Mouse (Mus musculus): Measurements from ENCODE around the gene Pacsin2.
A peak's percentile ranks its signal among the peaks of the same experiment; 100 is the strongest.
"Not testable (repeated sequence)": the region's sequence is repeated elsewhere in the genome, so short reads cannot be mapped to it uniquely, and the experiment has no call there.

Pacsin2 gene

DNA sequence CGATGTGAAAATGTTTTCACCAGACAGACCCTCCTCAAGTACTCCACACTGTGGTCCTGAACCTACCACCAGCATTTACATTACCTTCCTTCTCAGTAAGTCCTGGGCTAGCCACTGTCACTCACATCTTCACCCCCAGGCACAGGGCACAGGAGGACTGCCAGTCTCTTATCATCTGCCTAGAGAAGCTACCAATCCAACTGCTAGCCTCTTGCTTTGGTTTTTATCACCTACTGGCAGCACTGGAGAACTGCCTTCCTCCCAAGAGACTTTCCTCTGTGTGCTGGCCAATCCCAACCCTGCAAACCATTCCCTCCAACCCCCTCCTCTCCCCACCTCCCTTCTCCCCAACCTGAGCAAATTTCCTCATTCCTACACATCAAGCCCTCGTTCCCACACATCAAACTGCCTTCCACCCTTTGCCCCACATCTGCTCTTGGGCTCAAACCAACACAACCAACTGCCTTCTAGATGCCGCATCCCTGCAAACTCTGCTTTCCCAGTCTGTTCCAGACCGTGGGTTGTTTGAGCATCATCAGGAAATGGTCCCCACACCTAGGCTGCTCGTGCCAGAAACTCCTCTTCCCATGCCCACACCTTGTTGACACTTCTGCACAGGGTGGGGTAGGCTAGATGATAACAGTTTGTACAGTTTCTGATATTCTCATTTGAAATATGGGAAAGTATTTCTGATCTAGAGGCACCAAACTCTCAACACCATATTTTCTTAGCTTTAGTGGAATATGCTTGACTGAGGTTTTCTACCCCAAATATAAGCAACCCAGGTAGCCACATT lies 40.6 kb downstream of the Pacsin2 start:
- DNase-seq (ENCODE audit: low spot score in 2 of 2) = peak; percentile 60 to 64

DNA sequence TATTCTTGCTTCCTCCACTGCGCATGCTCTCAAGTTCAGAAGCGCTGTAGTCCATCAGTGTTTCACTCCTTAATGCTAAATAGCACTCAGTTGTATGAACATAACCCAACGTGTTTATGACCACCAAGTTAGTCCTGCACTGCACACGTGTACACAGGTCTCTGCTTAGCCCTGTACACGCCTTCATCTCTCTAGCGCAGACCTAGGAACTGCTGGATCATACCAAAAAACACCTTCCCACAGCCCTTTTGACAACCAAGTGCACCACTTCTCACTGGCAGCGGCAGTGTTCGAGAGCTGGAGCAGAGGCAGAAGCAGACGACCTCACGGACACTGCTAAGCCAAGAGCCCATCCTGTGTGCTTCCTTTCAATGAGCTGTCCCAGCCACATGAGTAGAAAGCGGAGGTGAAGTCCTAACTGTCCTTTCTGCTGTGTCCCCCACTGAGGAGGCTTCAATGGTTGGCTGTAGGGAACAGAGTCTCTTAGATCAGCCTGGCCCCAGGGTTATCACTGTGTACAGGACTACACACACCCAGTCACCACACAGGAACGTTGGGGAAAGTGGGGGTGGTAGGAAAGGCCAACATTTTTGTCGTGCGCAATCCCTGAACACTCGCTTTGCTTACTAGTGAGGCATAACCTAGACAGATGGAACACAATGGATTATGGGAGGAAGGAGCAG lies 42.0 kb downstream of the Pacsin2 start:
- DNase-seq (ENCODE audit: low spot score in 2 of 2) = peak; percentile 62 to 70

DNA sequence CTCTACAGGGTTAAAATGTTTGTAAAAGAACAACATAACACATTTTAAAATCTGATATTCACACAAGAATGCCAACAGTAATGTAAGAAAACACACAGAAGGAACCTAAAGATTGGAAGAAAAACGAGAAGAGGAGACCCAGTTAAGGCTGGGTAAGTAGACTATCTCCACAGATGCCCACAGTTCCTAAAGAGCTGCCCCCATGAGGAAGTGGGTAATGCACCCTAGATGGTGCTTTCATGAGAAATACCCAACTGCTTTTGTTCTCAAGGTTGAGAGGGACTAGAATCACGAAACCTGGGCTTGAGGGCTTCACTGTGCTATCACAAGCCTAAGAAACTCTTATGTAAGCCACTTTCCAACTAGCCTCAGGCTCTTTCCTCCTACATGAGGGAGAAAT lies 44.8 kb downstream of the Pacsin2 start:
- no peak for DNase-seq (ENCODE audit: low spot score in 2 of 2)

DNA sequence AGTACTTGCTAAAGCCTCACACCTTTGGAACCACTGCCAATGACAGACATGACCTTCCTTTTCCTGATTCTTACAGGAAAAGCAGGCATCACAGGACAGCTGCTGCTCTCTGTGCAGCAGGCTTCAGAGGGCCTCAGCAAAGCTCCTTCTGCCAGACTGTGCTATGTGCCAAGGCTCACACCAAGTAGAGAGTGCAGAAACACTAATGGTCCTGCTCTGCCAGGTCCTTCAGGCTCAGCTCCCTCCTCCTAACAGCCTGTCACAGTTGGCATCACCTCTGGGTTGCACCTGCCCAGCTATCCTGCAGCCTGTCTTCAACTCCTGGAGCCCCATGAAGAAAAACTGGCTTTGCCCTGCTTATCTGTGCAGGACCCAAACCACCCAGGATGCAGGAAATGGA lies 45.7 kb downstream of the Pacsin2 start:
- no peak for DNase-seq (ENCODE audit: low spot score in 2 of 2)

DNA sequence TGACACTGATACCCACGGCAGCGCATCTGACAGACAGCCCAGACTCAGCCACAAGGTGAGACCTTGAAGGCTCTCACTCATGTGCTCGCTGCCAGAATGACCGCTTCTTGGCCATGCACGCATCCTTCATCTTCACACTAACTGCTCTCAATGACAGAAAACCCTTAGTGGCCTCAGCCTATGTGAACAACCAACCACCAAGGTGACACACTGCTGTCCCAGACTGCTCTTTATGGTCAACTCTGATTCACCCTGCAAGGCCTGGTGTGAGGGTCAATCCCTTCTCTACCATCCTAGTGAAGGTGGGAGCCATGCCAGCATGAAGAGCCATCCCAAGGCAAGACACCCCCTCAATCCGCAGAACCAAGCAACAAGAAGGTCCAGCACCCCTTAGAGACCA lies 46.5 kb downstream of the Pacsin2 start:
- no peak for DNase-seq (ENCODE audit: low spot score in 2 of 2)

DNA sequence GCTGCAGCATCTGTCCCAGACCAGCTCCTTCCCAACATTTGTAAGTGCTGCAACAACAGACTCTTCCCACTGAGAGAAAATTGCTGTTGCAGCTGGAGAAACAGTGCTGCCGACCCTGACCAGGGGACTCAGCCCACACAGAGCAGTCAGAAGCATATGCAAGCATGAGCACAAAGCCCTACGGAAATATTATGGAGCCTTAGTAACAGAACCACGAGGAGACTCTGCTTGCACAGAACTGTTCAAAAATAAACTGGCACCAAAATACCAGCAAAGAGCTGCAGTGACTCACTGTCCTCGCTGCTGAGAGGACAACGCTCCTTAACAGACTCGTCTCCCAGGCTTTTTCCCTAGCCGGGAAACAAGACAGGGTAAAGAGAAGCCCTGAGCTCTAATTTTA lies 47.0 kb downstream of the Pacsin2 start:
- no peak for DNase-seq (ENCODE audit: low spot score in 2 of 2)

DNA sequence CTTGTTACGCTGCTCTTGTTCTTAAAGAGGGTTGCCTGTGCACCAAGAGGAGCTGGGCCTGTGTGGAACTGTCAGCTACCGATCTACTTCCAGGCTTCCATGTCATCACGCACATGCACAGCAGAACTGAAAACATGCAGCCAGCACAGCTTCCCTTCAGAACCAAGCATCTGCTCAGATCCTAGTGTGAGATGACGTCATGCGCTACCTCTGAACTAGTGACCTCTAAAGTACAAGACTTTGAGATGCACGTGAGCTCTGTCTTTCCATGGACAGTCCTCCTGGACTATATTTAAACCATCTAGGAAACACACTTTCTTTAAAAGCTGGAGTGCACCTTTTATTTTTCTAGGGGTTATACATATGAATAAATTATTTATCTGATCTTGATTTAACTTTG lies 49.0 kb downstream of the Pacsin2 start:
- no peak for DNase-seq (ENCODE audit: low spot score in 2 of 2)

DNA sequence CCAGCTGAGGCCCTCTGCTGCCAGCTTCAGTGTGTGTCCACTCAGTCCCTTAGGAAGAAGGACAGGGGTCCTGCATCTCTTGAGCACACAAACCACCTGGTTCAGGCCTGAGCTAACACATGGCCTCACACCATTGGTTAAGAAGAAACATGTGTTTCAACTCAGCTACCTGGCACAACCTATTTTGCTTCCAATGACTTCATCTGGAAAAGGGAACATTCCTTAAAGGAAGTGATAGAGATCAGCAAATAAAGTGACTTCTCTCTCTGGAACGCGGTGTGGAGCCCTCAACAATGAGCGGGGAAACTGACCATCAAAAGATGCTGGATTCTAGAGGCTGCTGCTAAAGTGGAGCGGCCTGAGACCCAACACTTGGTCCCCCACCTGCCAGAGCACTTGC lies 52.8 kb downstream of the Pacsin2 start:
- DNase-seq (ENCODE audit: low spot score in 2 of 2) = no peak

DNA sequence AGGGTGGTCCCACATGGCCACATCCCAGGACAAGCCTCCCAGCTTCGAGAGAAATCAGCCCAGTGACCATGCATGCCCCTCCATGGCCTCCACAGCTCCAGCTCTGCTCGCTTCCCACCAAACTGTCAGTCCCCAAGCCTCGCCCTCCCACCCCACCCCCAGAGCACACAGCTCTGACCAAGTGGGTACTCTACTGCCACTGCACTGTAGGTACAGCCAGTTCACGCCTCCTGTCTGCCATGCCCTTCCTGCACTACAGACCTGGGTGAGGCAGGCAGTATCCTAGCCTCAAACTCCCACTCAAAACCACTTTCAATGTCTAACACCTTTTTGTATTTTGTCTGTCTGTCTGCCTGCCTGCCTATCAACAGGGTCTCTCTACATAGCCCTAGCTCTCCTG lies 53.7 kb downstream of the Pacsin2 start:
- DNase-seq (ENCODE audit: low spot score in 2 of 2) = no peak

DNA sequence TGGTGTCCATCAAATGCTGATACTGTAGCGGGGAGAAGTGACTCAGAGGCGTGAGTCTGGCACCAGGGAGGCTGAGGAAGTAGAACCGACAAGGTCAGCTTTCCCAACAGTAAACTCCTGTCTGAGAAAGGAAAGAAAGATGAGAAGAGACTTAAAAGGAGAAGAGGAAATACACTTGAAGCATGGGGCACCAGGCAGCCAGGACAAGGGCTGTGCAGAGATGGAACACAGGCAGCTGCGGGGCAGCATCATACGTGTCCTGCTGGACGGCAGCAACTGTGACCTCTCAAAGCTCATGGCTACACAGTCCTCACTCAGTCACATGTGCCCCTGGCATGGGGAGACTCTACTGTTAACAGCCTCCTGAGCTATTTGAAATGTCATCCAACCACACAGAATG lies 54.1 kb downstream of the Pacsin2 start:
- DNase-seq (ENCODE audit: low spot score in 2 of 2) = no peak

DNA sequence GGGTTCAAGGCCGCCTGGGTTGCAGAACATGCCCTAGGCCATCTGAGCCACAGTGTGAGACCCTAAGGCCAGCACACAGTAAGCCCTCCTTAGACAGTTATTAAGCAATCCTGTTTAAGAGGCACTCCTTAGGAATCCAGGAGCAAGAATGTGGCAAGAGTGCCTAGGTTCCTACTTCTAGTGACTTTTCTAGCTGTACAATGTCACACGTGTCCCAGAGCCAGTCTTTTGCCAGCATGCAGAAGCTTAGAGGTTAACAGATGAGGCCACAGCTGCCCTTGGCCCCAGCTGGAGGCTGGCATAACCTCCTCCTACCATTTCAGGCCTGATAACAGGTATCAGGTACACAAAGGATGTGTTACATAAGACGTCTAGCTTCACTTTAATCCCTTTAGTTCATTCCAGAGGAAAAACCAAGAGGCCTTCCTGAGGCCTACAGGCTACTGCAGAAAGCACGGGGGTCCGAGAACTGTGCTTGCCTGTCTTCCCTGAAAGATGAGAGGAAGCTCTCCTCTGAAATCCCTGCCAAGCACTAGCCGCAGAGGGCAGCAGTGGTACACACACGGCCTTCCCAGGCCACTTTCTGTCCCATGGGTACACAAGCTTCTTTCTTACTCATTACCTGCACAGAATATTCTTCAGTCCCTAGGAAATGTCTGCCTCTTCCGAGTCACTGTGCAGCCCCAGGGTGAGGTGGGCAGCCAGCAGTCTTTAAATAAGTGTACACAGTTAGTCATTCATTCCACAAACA lies 55.5 kb downstream of the Pacsin2 start:
- no peak for DNase-seq (ENCODE audit: low spot score in 2 of 2)

DNA sequence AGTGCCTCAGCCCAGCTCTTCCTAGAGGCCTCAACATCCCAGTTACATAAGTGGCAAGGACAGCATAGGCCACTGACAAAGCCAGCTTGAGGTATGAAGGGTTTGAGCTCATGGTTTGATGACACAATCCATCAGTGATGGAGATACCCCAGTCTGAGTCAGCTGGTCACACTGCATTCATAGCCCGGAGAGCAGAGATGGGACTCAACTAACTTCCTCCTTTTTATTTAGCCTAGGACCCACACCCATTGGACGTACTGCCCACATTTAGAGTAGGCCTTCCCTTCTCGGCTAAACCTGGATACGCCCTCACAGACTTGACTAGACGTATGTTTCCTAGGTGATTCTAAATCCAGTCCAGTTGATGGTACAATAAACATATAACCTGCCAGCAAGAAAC lies 56.2 kb downstream of the Pacsin2 start:
- DNase-seq (ENCODE audit: low spot score in 2 of 2) = no peak

DNA sequence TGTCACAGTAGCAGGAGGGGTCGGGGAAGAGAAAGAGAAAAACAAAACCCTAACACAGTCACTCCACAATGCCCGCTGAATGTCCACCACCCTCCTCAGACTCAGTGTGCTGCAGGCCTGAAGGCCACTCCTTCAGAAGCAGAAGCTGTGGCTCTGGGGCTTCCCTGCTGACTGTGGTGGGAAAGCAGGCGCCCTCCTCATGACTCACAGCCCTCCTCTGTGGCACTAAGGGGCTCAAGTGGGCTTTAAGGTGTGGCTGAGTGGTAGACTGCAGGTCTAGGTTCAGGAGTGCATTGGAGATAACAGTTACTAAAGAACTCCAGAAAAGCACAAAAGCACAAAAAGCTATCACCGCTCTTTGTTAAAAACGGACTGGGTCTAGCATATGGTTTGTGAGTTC lies 56.9 kb downstream of the Pacsin2 start:
- DNase-seq (ENCODE audit: low spot score in 2 of 2) = no peak

DNA sequence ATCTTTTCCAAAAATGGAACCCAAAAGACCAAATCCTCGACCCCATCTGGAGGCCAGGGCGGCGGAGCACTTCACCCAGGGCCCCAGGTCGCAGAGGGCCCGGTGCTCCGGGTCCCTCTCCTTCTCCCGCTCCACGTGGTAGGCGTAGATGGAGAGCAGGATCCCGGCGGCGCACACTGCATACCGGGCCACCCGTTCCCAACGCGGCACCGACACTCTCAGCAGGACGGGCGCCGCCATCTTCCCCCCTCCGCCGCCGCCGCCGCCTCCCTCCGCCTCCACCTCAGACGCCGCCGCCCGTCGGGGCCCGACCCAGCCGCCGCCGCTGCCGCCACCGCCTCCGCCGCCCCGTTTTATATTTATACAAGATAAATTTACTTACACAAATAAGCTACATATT lies 58.5 kb downstream of the Pacsin2 start:
- DNase-seq (ENCODE audit: low spot score in 2 of 2) = not testable (repeated sequence)

DNA sequence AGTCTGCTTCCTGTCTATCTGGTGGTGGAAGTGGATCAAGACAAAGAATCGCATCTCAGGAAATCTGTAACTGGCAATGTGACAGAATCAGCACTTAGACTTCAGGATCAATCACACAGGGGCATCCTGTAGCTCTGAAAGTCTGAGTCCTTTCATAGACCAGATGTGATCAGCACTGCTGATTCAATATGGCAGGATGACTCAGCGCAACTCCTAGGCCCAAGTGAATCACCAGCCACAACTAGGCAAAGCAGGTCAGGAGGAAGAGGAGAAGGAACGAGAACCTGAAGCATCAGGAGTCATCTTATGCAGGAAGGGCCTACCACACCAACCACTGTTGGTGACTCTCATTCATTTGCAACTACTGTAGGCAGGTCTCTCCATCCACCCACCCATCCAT lies 60.4 kb downstream of the Pacsin2 start:
- no peak for DNase-seq (ENCODE audit: low spot score in 2 of 2)

DNA sequence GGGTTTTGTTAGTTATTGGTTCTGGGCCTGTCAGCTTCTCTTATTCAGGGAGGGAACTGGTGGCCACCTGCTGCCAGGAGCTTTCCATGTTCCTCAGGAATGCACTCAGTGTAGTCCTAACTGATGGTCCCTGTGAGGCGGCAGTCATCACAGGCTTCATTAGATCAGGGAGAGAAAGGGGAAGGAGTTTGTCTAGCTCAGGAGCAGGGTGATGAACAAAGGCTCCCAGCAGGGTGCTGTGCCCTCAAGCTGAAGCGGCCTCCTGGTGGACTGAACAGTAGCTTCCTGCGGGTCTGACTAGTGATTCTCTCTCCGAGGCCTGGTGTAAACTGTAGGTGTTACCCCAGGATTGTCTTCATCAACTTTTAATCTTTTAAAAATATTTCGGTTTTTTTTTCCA lies 61.4 kb downstream of the Pacsin2 start:
- DNase-seq (ENCODE audit: low spot score in 2 of 2) = no peak

DNA sequence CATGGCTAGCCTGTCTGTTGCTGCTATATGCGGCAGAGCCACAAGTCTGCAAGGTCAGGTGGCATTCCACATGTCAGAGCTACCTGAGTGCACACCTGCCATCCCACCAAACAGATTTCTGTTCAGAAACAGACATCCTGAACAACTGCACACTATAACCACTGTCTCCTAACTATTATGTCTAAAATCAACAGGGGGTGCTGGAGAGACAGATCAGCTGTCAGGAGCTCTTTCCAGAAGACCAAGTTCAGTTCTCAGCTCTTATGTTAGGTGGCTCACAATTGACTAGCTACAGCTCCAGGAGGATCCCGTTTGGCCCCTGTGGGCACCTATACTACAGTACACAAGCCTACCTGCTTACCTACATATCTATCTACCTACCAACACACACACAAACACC lies 71.7 kb downstream of the Pacsin2 start:
- no peak for DNase-seq (ENCODE audit: low spot score in 2 of 2)

DNA sequence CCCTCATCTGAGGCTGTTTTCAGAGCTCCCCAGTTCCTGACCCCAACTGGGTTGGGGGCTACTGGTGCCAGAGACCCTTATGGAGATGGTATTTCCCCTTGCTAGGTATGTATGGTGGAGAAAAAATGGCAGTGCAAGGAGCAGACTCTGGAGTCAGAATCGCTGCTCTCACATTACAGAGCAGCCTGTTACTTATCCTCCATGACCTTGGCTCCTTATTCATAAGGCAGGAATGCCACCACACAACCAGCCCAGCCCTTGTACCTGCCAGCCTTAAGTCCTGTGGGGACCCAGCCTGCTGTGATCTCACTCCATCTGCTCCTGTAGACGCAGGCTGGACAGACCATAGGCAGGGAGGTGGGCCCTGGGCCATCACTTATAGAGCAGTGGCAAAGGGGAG lies 76.5 kb downstream of the Pacsin2 start:
- no peak for DNase-seq (ENCODE audit: low spot score in 2 of 2)

DNA sequence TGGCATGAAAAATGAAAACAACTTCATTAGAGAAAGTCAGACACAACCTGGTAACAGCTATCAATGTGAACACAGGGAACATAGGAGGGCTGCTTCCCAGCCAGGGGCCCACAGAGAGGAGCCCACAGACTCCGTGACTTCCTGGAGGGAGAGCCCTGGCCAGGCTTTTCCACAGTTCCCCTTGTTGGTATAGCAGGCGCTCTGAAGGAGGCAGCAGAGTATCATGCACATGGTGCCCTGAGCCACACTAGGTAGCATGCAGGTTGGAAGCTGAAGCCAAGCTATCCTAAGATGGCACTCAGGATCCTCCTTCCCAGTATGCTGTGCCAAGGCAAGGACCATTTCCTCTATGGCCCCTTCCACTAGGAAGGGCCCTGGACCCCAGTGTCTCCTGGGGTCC lies 80.8 kb downstream of the Pacsin2 start:
- no peak for DNase-seq (ENCODE audit: low spot score in 2 of 2)

DNA sequence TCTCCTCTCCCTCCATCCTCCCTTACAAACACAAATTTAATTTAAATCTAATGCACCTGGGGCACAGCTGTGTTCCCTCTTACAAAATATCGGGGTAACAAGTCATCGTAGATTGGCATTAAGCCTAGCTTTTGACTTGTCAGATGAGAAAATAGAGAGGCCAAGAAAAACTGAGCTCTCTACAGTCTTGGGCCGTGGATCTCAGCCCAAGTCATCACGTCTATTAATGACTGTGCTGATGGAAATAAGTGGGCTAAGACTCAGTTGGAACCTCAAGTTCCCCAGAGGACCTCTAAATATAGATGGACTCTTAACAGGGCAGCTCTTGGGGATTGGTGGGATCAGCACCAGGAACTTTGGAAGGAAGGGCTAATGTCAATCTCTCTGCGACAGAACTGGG lies 81.3 kb downstream of the Pacsin2 start:
- DNase-seq (ENCODE audit: low spot score in 2 of 2) = no peak

DNA sequence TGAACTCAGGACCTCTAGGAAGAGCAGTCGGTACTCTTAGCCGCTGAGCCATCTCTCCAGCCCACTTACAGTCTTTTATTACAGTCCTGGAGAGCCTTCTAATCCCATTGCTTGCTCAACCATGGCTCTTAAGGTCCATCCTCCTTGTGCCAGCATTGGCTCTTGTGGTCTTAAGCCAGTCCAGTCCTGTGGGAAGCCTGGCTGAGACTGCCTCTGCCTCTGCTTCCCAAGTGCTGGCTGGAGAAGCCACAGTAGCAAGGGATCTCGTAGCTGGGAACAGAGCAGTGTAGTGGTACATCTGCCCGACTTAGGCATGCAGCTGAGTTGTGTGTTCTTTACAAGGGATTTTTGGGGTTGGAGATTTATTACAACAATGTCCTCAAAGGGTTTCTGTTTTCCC lies 81.9 kb downstream of the Pacsin2 start:
- no peak for DNase-seq (ENCODE audit: low spot score in 2 of 2)

DNA sequence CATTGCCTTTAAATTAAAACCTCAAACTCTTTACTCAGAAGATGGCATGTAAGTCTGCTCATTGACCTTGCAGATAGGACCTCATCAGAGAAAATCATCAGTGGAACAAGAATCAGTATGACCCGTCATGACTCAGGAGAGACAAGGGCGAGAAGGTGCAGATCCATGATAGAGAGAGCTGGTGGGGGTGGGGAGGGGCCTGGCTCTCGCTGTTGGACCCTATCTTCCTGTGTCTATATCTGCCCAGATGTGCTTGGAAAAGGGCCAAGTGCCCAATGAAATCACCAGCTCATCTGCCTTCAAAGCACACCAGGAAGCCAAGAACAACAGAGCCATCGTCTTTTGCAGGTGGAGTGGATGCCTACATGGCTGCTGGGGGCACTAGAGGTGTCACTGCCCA lies 87.3 kb downstream of the Pacsin2 start:
- DNase-seq (ENCODE audit: low spot score in 2 of 2) = peak; percentile 40 to 48

DNA sequence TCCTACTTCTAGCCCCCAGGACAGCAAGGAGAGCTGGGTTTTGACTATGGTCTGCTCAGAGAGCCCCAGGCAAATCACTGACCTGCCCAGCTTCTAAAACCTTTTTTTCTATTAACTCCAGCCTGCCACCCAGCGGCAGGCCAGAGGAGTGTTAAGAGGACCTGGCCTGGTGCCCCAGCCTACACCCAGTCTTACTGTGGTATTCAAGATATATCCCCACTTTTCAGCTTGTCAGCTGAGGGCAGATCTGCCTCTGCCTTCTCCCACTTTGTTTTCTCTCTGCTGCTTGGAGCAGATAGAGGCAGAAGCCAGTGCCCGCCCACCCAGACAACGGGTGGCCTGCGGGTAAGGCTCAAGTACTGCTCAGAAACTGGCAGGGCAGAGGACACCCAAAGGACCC lies 89.3 kb downstream of the Pacsin2 start:
- peak; percentile 80 to 91 for DNase-seq (ENCODE audit: low spot score in 2 of 2)
